Mouse (Mus musculus) bone marrow, adult 2 months (tissue): ENCODE measurements around the gene Efna1.
A peak's percentile ranks its signal among the peaks of the same experiment; 100 is the strongest.

ENCODE experiments used
- CTCF ChIP-seq: fragments of 200-500 bp; IDR thresholded peaks from 2 replicates; pipeline ENCODE4 v1.5.1; 2011; ENCODE audit warnings: low read length, control low read depth; ENCODE audit not compliant: control insufficient read depth, insufficient read depth
- POLR2A ChIP-seq: fragments of 200-500 bp; IDR thresholded peaks from 2 replicates; pipeline ENCODE4 v1.6.1; 2011; ENCODE audit warnings: low read depth, mild to moderate bottlenecking, control low read depth, low read length, borderline replicate concordance; ENCODE audit not compliant: control insufficient read depth

GRCm38 (mm10) chr3:89250435-89251040 is 30.4 kb downstream of the Efna1 start:
- TF ChIP-seq POLR2A (no peak), CTCF (peak; percentile 84)
